Mouse (Mus musculus): ENCODE measurements at regions not wholly inside any gene's neighbourhood (a gene's known extent, or its start where the extent isn't known, plus 50 kb on each side); places are given as distances from the start of the nearest gene placed in this dataset.

DNA sequence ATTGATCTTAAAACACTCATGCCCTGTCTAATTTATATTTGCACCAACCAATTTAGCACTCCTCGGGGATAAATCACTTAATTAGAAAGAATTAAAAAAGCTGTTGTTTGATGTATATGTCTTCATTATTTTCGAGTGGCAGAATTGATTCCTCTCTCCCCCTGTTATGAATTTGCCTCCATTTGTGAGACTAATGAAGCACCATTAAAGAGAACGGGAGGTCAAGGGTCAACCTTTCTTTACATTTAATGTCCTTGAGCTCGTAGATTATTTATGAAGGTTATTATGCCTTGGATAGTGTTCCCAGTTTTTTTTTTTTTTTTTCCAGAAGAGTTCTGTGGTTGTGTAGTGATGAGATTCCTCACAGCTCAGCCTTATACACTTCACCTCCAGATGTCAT, 277.0 kb upstream of the Jag1 start:
- DNase-seq = no peak

DNA sequence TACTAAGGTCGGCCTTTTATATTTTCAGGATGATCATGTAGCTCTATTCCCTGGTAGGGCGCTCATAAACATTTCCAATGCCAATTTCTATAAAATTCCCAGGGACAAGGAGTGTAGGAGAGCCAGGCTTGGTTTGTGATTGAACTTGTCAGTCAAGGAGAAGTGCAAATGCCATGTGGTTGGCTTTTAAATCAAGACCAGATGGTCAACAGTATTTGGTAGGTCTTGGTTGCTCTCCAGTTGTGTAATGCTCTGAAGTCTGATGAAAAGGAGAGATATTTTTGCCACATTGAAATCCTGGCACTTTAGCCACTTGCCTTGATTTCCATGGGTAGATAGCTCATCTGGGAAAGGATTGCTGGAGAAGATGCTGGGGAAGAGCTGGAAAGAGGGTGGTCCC, 263.4 kb upstream of the Jag1 start:
- DNase-seq = no peak

DNA sequence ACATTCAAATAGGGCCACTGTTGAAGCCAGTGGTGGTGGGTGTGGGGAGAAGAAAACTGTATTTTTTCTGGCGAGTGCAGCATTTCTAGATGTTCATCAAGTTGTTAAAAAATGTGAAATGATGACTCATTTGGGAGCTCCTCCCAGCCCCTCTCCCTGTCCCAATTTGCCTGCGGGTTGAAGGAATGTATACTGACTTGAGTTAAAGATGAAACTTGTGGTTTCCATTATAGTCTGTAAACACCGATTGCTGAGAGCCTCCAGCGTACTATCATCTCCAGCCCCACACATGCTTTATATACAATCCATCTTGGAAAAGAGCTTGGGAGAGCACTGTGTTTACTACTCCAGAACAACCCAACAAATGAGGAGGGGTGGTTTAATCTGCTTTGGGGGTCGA, 258.9 kb upstream of the Jag1 start:
- DNase-seq = no peak

DNA sequence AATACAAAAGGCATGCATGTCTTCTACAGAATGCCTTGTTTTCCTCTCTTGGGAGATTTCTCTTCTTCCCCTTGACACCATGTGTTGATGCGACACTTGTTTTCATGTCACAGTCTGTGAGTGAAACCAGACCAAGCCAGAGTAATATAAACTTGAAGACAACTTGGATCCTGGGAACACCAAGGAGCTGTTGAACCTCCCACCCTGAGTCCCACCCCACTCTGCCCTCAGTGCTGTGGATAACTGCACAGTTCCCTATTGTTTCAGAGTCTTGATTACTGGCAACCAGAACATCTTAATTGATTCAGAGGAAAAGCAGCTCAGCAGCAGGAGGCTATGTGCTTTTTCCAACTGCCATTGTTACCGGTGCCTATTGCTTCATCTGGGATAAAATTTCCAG, 254.6 kb upstream of the Jag1 start:
- DNase-seq = no peak

DNA sequence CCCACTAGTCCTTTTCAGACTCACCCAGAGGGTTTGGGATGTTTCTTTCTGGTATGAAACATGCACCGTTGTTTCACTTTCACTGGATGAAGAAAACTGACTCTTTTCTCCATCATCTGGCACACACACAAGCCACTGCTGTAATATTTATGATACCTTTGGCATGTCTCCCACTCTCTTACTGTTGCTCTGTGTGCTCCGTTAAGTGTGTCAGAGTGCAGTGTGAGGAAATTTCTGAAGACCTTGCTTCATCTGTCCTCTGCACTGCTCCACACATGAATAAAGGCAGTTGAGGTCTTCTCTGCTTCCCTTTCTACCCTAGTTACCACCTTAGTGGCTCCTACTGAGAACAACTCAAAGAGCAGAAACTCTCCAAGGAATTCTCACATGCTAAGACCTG, 246.6 kb upstream of the Jag1 start:
- no peak for DNase-seq

DNA sequence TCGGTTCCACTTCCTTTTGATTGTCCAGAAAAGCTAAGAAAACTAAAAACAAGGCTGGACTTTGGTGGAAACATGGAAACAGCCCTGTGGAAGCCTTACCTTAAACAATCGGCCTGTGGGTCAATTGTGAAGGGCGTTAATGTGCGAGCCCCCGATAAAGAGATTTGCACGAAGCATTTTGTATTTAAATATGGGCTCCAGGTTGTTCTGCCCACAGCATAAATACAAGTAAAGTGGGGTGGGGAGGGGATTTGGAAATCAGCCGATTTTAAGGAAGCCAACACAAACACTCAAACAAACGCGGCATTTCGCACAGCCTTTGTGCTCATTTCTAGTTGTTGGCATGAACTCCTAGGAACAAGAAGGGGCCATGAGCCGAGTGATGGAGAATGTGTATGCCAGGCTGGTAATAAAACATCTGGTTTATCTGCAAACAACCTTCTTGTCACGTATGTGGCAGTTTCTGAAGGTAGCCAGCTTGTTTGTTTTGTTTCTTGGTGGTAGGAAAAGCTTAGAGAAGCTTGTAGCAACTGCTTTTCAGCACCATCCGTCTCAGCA, 240.8 kb upstream of the Jag1 start:
- DNase-seq = no peak

DNA sequence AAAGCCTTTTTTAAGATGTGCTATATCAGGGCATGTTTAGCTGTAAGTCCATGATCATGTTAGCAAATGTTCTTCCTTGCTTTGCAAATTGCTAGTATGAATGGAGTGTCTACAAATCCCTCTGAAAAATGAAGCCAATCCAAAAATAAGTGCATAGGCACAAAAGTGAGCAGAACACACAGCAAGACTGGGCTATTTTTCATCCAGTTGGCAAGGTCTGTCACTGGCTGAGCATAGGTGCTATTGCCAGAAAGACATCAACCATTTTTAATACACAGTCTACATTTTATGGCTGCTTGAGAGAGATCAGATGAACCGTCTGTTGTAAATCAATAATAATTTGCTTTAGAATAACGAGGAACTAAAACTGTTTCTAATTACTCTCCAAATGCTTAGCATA, 227.3 kb upstream of the Jag1 start:
- DNase-seq = no peak

DNA sequence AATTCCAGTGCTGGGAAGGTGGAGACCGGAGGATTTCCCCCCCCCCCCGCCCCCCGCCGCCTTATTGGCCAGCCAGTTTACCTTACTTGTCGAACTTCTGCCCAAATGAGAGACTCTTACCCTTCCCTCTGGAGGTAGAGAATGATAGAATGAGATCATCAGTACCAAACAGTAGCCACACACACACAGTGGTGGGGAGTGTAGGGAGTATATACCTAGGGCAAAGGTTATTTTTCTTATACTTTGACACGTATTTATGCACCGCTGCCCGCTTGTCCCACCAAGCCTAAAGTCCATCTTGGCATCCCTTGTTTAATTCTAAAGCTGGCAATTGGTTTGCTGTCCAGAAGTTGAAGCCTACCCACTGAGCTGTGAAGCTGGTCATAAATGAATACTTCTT, 213.6 kb upstream of the Jag1 start:
- DNase-seq = no peak

DNA sequence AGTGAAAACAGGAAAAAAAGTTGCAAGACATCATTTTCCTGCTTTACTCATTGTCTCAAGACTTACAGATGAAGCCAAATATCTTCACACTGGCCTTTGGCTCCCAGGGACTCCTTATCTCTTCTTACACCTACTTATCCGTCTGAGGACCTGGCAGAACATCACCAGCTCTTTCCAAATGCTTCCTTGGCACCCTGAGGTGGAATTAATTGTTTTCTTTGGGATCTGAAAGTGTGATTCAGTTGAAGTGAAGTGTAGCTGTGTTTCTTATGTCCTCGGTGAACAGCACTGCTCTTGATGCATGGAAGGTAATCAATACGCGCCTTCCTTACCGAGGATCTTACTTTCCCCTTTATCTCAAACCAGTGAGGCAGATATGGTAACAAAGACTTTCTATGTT, 207.0 kb upstream of the Jag1 start:
- DNase-seq = no peak

DNA sequence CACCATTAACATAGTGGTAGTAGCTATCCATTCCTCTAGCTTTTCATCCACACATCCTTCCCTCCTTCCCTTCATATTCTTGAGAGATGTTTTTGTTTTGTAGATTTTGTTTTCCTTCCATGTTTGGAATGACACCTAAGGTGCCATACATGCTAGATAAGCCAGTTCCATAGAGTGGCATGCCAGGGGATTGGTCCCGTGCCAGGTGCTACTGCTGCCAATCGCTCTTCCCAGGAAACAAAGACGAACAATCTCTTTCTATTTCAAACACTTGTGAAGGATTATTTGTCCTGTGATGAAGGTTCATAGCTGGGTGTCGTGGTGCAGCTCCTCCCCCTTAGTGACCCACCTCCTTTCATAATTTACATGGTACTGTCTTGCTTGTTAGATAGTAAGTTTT, 194.1 kb upstream of the Jag1 start:
- no peak for DNase-seq

DNA sequence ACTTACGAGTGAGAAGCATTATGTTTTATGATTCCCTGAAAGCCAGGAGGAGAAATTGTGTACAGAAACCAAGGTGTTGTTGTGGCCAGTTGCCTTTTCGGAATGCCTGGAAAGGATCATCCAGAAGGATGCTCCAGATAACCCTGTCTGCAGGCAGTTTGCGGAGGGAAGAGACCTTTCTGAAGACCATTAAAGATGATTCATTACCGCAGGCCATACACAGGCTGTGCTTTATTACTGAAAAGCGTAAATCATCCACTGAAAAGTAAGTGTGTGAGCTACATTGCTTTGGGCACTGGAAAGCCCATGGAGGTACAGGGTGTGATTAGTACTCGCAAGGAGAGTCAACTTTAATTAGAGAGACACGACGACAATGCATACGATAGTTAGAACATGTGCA, 191.7 kb upstream of the Jag1 start:
- DNase-seq = no peak

DNA sequence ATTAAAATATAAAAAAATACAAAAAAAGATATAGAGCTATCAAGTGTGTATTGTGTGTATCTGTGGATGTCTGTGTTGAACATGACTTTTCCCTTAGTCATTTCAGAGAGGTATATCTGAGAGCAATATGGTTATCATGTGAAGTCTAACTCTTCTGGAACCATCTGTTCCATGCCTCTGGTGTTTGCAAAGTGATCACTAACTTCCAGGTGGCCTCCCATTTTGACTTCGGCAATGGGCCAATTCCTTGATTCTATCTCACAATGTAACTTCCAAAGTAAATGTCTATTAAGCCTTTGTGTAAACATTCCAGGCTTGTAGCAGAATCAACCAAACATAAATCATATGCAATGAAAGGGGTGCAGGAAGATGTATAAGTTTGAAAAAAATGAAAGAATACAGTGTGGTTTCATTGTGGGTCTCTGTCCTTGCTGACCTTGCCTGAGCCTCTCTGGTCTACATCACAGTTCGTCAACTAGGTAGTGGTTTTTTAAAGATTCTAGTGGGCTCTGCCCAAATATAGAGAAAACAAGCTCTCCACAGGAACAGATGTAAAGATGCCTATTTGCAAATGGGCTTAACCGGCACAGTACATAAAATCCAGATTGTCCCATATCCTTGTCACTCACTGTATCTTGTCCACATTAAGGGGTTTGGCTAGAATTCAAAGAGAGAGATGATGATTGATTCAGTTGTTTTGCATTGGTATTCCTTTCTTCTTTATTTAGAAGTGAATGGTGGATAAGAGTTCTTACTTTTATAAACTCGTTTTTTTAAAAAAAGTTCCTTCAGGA, 185.2 kb upstream of the Jag1 start:
- no peak for DNase-seq

DNA sequence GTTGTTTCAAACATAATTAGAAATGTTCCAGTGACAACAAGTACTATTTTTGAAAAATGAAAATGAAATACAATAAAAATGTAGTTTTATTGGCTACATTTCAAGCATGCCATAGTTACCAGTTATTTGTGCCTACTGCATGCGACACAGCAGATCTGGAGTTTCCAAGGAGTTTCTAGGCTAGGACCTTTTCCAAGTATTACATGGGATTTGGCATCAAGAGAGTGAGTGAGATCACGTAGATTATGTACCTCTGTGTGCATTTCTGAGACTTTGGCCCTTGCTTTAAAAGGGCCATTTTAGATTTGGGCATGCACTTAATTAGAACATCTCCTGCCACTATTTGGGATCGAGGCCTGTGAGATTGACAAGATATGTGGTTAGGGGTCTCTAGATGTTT, 172.8 kb upstream of the Jag1 start:
- no peak for DNase-seq

DNA sequence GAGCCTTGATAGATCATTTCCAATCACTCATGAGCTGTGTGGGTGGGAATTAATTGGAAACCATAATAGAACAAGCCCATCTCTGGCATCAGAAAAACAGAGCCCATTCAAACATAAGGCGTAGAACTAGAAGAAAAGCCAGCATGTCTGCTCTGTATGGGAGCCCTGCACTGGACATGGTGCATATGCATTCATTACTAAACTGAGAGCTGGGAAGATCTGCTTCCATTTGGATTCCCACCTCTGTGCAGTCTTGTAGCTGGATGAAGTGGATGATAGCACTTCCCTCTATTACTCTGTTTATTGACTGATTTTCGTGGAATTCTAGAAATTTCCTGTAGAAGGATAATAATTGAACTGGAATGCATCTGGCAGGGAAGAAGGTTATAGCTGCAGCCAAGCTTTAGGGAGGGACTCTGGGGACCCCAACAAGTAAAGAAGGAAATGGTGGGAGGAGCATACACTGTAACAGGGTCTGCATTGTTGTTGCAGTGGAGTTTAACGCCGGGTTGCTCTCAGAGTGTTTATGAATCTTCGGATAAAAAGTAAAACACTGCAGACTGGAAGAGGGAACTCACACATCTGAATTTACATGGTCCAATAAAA, 155.2 kb upstream of the Jag1 start:
- no peak for DNase-seq

DNA sequence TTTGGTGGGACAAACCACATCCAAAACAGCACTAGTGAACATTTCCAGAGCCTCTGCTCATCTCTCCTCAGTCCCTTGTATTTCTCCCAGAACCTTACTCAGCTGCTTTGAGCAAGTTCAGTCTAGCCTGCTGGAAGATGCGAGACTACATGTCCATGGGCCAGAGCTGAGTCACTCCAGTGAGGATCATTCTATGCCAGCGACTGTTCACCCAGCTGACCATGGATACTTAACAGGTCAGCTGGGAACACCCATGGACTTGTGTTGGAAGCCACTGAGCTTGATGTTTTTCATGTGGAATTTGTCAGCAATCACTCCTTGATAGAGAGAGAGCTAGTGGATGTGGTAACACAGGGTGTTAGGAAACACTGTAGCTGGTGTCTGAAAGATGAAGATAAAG, 146.5 kb upstream of the Jag1 start:
- no peak for DNase-seq

DNA sequence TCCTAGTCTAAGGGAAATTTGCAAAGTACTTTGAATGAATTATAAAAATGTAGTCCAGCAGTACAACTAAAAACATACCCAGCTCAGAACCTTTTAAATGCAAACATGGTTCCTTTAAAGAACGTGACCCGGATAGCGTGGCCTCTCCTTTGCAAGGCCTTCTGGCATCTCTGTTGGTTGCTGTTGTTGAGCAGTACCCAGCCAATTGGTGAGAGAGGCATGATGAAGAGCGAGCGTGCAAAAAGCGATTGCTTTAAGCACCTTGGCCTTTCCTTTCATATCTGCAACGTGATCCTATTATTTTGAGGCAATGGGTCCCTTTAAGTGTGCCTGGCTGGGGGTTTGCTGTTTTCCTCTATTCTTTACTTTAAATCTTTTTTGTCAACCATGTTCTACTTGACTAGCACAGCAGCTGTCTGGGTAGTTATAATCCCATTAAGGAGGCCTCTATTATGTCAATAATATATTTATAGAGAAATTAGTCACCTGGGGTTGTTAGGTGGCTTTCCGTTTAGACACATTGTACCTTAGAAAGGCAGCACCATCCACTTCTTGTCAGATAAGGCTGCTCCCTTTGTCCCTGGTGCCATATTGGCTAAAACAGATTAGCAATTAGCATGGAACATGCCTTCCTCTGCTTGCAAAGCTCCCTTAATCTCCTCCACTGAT, 141.5 kb upstream of the Jag1 start:
- no peak for DNase-seq

DNA sequence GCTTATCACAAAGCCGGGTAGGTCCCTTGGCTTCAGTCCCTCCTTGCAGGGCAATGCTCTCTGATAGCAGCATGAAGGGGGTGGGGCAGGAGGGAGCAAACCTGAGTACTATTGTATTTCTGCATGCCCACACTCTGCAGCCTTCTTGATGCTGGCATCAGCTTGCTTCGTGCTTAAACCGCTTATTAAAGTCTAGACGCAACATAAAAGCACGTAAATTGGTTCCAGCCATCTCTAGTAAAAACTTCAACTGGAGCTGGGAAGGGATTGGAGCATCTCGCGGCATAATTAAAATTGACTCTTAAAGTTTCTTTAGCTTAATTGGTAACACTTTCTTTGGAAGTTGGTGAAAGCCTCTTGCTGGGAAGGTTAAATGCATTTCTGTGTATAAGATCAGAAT, 131.5 kb upstream of the Jag1 start:
- no peak for DNase-seq

DNA sequence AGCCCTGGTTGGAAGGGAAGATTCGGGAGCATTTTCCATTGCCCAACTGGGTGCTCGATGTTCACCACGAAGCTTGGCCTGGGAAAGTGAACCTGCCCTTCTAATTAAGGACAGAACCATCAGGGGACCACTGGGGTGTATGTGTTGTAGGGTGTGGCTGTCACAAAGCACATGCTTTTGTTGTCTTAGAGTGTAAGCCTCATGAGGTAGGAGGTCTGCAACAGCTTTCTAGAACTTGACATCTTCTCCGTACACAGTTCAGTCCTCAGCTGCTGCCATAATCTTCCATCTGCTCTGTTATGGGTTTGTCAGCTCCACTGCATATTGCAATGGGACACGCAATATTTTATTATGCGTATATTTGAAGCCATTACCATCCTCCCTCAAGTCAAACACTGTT, 127.9 kb upstream of the Jag1 start:
- no peak for DNase-seq

DNA sequence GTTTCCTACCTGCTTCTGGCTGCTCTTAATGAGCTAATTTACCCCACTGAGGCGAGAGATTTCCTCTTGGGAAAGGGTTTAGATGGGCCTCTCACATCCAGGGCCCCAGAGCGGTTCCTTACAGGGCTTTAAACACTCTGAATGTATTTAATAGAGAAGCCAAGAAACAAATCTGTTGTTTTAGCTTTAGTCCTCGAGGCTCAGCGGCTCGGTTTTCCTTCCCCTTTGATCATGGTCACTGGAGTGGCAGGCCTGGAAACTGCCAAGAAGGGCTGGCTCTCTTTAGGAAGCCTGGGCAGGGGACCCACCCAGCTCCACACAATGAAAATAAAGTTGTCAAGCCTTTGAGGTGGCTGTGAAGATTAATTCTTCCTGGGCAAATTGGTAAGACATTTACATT, 127.5 kb upstream of the Jag1 start:
- DNase-seq = no peak

DNA sequence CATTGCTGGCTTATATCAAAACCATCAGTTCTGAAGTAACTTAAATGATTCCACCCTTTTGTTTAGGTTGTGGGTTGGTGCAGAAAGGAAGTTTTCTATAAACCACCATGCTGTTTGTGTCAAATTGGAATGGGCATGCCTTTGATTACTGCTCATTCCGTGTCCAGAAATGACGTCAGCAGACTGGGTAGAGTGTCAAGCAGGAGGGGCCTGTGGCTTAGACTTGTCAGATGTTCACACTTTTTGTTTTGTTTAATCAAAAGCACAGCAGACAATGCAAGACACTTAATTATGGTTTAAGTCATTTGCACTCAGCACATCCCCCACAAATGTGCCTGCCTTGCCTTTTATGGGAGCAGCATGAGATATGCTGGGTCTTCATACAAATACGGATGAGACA, 120.5 kb upstream of the Jag1 start:
- no peak for DNase-seq

DNA sequence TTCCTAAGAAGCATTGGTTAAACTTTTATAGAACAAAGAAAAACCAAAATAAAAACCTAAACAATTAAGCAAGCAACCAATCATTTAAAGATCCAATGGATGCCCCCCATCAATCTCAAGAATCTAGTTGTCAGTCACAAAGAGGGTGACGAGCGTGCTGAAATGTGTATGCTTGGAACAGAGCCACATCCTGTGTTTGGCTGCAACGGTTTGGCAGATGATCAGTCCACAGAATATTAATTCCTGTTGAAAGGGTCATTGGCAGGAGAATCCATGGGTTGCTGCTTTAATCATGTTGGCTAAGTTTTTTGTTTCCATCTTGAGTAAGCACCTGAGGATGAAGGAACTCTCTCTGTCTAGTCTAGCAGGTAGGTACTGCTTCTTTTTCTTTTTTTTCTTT, 117.5 kb upstream of the Jag1 start:
- DNase-seq = no peak

DNA sequence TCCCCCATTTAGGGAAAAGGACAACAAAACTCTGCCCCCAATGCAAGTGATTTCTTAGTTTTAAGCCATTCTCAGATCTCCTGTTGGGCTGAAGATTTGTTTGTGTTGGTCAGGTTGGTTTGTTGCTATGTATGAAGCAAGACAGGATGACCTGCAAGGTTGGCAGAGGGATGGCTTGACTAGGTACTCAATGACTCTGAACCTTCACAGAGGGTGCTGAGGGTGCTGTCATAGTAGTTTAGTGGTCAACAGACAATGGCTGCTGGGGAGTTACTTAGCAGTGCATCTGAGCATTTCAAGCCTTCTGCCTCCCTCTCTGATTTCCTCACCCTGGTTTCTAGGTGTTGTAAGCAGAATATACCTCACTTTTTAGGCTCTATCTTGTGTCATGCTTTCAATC, 114.7 kb upstream of the Jag1 start:
- DNase-seq = no peak

DNA sequence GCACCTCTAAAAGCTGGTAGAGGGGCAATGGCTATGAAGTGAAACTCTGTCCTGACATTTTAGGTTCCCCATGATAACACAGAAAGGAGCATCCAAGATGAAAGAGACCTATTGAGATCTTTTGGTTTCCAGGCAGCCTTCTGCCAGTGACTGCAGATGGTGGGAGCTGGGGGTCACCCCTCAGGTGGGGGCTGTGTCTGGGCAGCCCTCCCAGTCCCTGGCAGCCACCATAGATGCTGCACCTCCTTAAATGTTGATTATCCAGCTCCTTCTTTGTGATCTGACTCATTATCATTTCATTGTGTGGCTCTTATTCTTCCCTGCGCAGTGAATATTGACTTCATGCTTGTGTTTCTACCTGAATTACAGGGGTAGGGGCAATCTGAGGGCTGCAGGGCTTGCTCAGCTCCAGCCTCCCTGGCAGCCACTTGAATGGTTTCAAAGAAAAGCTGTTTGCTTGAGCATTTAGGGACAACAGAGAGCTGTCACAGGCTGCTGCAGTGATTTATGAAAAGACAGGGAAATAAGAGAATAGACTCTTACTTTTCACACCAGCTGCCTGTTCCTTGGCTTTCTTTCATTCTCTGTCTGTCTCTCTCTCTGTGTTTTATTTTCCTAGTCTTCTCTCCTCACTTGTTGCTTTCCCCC, 113.1 kb upstream of the Jag1 start:
- DNase-seq = no peak

DNA sequence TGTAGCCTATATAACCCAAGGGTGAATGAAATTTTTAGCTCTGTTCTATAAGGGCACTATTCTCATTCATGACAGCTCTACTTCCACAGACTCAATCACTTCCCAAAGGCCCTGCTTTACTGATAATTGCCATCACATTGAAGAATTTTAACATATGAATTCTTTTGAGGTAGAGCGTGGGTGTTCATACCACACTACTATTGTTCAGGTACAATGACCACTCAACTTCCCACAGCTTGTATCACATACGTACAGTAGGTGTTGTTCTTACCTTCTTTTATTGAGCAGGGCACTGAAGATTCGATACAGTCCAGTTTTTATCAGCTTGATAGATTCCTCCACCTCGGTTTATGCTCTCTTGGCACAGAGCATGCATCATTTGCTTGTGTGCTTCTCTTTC, 111.1 kb upstream of the Jag1 start:
- DNase-seq = no peak
